Mouse (Mus musculus): Measurements from ENCODE around the gene Micu2. TPM values are rescaled to one million over a fixed set of nuclear protein-coding genes. Genes with fewer than 3 reads are reported as not detected.

Micu2 gene
- polyA plus RNA-seq, 1 experiment from 2014 or later: 41.5 TPM

GRCm38 (mm10) chr14:57890011-57890842 is 108.8 kb downstream of the Micu2 start, which contains the start of gene Zdhhc20:
Gene Zdhhc20, minus strand, starts transcription at chr14:57890276.
- WGBS (ENCODE audit: insufficient replicate concordance): 4% methylated on average over 63 of the region's 65 CpGs
- peak; percentile 98 for ATAC-seq (ENCODE audit: low read depth)
- peaks cover 27% of the 10 kb centered on the region for H3K4me1 ChIP-seq (replicated peaks)
- peak within 1 kb of the TSS; percentile 85 for H3K9ac ChIP-seq
- H3K4me3 ChIP-seq (replicated peaks): peak within 1 kb of the TSS; percentile 86
- H3K4me2 ChIP-seq: peak within 1 kb of the TSS; percentile 96
- H3K27ac ChIP-seq: peak within 1 kb of the TSS; percentile 62
- H3K36me3 ChIP-seq: no peaks in the 10 kb centered on the region
- no peaks in the 10 kb centered on the region for H3K9me3 ChIP-seq (replicated peaks)
- DNase-seq: peak; percentile 92
- H3K27me3 ChIP-seq: no peaks in the 10 kb centered on the region

DNA sequence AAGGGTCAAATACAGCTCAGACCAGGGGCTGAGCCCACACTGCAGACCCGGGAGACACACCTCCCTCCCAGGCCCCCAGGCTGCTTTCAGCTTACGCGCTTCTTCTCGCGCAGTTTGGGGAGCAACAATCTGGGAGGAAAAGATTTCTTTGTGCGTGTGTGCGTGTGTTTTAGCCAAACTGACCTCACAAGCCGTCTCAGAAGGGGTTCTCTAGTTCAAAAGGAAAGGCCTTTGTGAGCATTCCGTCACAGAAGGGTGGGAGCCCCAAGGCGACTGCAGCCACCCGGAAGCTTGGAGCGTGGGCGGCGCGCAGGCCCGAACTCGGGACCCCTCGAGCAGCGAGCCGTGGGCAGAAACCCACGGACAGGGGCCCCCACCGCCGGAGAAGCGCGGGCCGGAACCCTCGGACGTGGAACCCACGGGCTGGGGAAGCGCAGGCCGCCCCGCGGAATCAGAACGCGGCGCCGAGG is 109.5 kb downstream of the Micu2 start:
- H3K27me3 ChIP-seq: no peaks in the 10 kb centered on the region
- peaks cover 27% of the 10 kb centered on the region for H3K4me1 ChIP-seq (replicated peaks)
- peak overlapping the region; percentile 96 for H3K4me2 ChIP-seq
- DNase-seq: no peak
- peak overlapping the region; percentile 85 for H3K9ac ChIP-seq
- ATAC-seq (ENCODE audit: low read depth): no peak
- no peaks in the 10 kb centered on the region for H3K9me3 ChIP-seq (replicated peaks)
- under 1% methylated on average over 37 of the region's 37 CpGs for WGBS (ENCODE audit: insufficient replicate concordance)
- peak overlapping the region; percentile 62 for H3K27ac ChIP-seq
- no peaks in the 10 kb centered on the region for H3K36me3 ChIP-seq
- peak overlapping the region; percentile 86 for H3K4me3 ChIP-seq (replicated peaks)

- no peaks in the 10 kb centered on the region for H3K9me3 ChIP-seq (replicated peaks)
- H3K9ac ChIP-seq: no peak overlapping the region
- H3K4me1 ChIP-seq (replicated peaks): peaks cover 36% of the 10 kb centered on the region
- DNase-seq: no peak
- no peak overlapping the region for H3K4me3 ChIP-seq (replicated peaks)
- no peak overlapping the region for H3K27ac ChIP-seq
- H3K36me3 ChIP-seq: no peaks in the 10 kb centered on the region
- 0 out of 2 replicates have a peak overlapping the region, but pooled peaks have one; percentile 20 for H3K4me2 ChIP-seq
- 32% methylated on average over 8 of the region's 8 CpGs for WGBS (ENCODE audit: insufficient replicate concordance)
- no peak for ATAC-seq (ENCODE audit: low read depth)
- no peaks in the 10 kb centered on the region for H3K27me3 ChIP-seq
Measured at GRCm38 (mm10) chr14:57887171-57887570, 111.9 kb downstream of the Micu2 start.

GRCm38 (mm10) chr14:57886032-57886431 is 113.0 kb downstream of the Micu2 start:
- H3K36me3 ChIP-seq: no peaks in the 10 kb centered on the region
- no peak overlapping the region for H3K9ac ChIP-seq
- no peak overlapping the region for H3K27ac ChIP-seq
- no peaks in the 10 kb centered on the region for H3K9me3 ChIP-seq (replicated peaks)
- 50% methylated on average over 2 of the region's 2 CpGs for WGBS (ENCODE audit: insufficient replicate concordance)
- H3K4me1 ChIP-seq (replicated peaks): peaks cover 42% of the 10 kb centered on the region
- no peaks in the 10 kb centered on the region for H3K27me3 ChIP-seq
- H3K4me3 ChIP-seq (replicated peaks): no peak overlapping the region
- ATAC-seq (ENCODE audit: low read depth) (no peak), DNase-seq (no peak)
- no peak overlapping the region for H3K4me2 ChIP-seq

DNA sequence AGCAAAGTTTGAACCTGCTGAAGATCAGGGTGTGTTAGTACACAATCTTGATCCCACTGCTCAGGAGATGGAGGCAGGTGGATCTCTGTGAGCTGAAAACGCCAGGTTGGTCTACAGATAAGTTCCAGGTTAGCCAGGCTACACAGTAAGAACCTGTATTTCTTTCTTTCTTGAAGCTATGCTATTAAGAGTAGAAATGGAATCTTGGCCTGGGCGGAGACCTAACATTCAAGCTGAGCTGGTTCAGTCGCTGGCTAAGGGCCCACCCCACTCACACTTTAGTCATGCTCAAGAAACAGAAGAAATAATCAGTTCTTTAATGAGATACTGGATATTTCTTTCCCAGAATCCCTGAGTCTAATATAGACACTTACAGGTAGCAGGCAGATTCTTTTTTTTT is 115.7 kb downstream of the Micu2 start:
- Histone ChIP-seq H3K27ac (no peak overlapping the region), H3K4me2 (no peak overlapping the region), H3K9me3 (replicated peaks) (no peaks in the 10 kb centered on the region), H3K4me3 (replicated peaks) (no peak overlapping the region), H3K36me3 (no peaks in the 10 kb centered on the region), H3K4me1 (replicated peaks) (peaks cover 25% of the 10 kb centered on the region), H3K27me3 (no peaks in the 10 kb centered on the region), H3K9ac (no peak overlapping the region)
- DNase-seq: no peak
- WGBS (ENCODE audit: insufficient replicate concordance): 68% methylated on average over 3 of the region's 3 CpGs
- ATAC-seq (ENCODE audit: low read depth): no peak

GRCm38 (mm10) chr14:57882720-57883119 is 116.3 kb downstream of the Micu2 start:
- Histone ChIP-seq H3K27ac (no peak overlapping the region), H3K36me3 (no peaks in the 10 kb centered on the region), H3K27me3 (no peaks in the 10 kb centered on the region), H3K4me3 (replicated peaks) (no peak overlapping the region), H3K4me2 (no peak overlapping the region), H3K9me3 (replicated peaks) (no peaks in the 10 kb centered on the region), H3K9ac (no peak overlapping the region), H3K4me1 (replicated peaks) (peaks cover 20% of the 10 kb centered on the region)
- no peak for ATAC-seq (ENCODE audit: low read depth)
- no peak for DNase-seq
- 38% methylated on average over 4 of the region's 4 CpGs for WGBS (ENCODE audit: insufficient replicate concordance)

DNA sequence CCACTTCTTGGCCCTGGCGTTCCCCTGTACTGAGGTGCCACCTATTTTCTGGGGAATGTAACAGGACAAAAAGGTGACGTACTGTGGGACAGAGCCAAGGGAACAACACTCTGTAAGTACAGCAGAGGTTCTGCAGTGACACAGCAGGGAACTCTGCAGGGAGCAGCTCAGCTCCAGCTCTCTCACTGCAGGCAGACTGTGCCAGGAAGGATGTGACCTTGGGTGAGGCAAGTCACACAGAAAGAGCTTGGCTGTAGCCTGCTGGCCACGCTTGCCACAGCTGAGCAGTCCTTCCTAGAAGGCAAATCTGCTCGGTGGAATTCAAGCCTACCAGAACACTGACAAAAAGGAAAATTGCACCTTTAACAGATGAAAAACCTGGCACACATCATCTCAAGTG is 117.3 kb downstream of the Micu2 start:
- H3K27me3 ChIP-seq: no peaks in the 10 kb centered on the region
- H3K36me3 ChIP-seq: no peaks in the 10 kb centered on the region
- H3K9ac ChIP-seq: no peak overlapping the region
- 64% methylated on average over 4 of the region's 4 CpGs for WGBS (ENCODE audit: insufficient replicate concordance)
- no peak overlapping the region for H3K4me3 ChIP-seq (replicated peaks)
- H3K4me2 ChIP-seq: no peak overlapping the region
- H3K4me1 ChIP-seq (replicated peaks): peaks cover 19% of the 10 kb centered on the region
- H3K27ac ChIP-seq: peak overlapping the region; percentile 27; the same call in 1 of the 2 replicates
- DNase-seq (no peak), ATAC-seq (ENCODE audit: low read depth) (no peak)
- H3K9me3 ChIP-seq (replicated peaks): no peaks in the 10 kb centered on the region

DNA sequence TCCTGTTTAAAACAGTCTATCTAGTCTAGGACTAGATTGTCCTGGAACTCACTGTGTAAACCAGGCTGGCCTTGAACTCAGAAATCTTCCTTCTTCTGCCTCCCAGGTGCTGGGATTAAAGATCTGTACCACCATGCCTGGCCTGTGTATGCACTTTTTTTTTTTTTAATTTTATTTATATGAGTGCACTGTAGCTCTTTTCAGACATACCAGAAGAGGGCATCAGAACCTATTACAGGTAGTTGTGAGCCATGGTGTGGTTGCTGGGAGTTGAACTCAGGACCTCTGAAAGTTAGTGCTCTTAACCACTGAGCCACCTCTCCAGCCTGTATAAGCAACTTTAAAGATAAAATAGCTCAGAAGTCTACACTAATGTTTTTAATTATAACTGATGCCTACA is 118.0 kb downstream of the Micu2 start:
- Histone ChIP-seq H3K27me3 (no peaks in the 10 kb centered on the region), H3K4me2 (no peak overlapping the region), H3K27ac (no peak overlapping the region), H3K4me3 (replicated peaks) (no peak overlapping the region), H3K9me3 (replicated peaks) (no peaks in the 10 kb centered on the region), H3K9ac (no peak overlapping the region), H3K36me3 (no peaks in the 10 kb centered on the region), H3K4me1 (replicated peaks) (peaks cover 15% of the 10 kb centered on the region)
- ATAC-seq (ENCODE audit: low read depth) (no peak), DNase-seq (no peak)

GRCm38 (mm10) chr14:57877921-57878320 is 121.1 kb downstream of the Micu2 start:
- H3K9me3 ChIP-seq (replicated peaks): no peaks in the 10 kb centered on the region
- no peak overlapping the region for H3K27ac ChIP-seq
- H3K9ac ChIP-seq: no peak overlapping the region
- DNase-seq (no peak), ATAC-seq (ENCODE audit: low read depth) (no peak)
- peaks cover 12% of the 10 kb centered on the region for H3K4me1 ChIP-seq (replicated peaks)
- no peaks in the 10 kb centered on the region for H3K36me3 ChIP-seq
- H3K4me3 ChIP-seq (replicated peaks): no peak overlapping the region
- no peaks in the 10 kb centered on the region for H3K27me3 ChIP-seq
- WGBS (ENCODE audit: insufficient replicate concordance): 85% methylated on average over 9 of the region's 9 CpGs
- H3K4me2 ChIP-seq: no peak overlapping the region

DNA sequence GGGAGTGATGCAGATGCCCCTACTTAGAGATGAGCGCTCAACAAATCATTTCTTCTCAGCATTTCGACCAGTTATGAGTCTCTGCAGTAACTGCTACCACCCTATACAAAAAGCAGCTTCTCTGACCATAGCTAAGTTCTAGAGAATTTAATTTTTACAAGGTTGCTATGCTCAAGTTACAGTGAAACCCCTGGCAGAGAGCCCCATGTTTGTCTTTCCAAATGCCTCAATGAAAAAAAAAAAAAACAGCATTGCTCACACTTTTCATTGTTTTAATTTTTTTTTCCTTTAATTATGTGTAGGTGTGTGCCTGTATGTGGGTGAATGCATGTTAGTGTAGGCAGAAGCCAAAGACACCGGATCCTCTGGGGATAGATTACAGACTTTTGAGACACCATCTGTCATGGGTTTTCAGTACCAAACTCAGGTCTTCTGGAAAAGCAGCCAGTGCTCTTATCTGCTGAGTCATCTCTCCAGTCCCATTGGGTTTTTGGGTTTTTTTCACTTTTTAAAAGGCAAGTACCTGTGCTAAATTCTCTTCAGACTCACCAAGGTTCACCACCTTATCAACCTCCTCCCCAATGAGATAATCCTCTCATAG is 132.3 kb downstream of the Micu2 start:
- ATAC-seq (ENCODE audit: low read depth): no peak
- H3K9me3 ChIP-seq (replicated peaks): no peaks in the 10 kb centered on the region
- H3K36me3 ChIP-seq: peaks cover 9% of the 10 kb centered on the region; the same call in 1 of the 2 replicates
- no peaks in the 10 kb centered on the region for H3K27me3 ChIP-seq
- no peak overlapping the region for H3K4me3 ChIP-seq (replicated peaks)
- no peak overlapping the region for H3K27ac ChIP-seq
- H3K4me2 ChIP-seq: no peak overlapping the region
- no peak for DNase-seq
- H3K9ac ChIP-seq: no peak overlapping the region
- peaks cover 4% of the 10 kb centered on the region; the same call in 1 of the 2 replicates for H3K4me1 ChIP-seq (replicated peaks)
- 77% methylated on average over 3 of the region's 3 CpGs for WGBS (ENCODE audit: insufficient replicate concordance)
